Mouse (Mus musculus): Measurements from ENCODE around the gene Espn.

Gene Espn

GRCm38 (mm10) chr4:152178344-152178864 is 26.2 kb upstream of the Espn start:
- DNase-seq: peak in 1 of 2 experiments; percentile 30

- DNase-seq: peak; percentile 86 to 89
Observed at GRCm38 (mm10) chr4:152177537-152178343, 25.6 kb upstream of the Espn start, which contains the start of gene Acot7. Gene Acot7, plus strand, starts transcription at chr4:152178134.

GRCm38 (mm10) chr4:152177174-152177536 is 25.0 kb upstream of the Espn start:
- no peak for DNase-seq

GRCm38 (mm10) chr4:152176638-152177037 is 24.5 kb upstream of the Espn start:
- DNase-seq: no peak

GRCm38 (mm10) chr4:152173956-152174355 is 21.8 kb upstream of the Espn start:
- DNase-seq: no peak

GRCm38 (mm10) chr4:152173041-152173440 is 20.9 kb upstream of the Espn start:
- peak; percentile 74 to 88 for DNase-seq

- no peak for DNase-seq
Observed at GRCm38 (mm10) chr4:152171543-152171942, 19.4 kb upstream of the Espn start.

GRCm38 (mm10) chr4:152170286-152170685 is 18.1 kb upstream of the Espn start:
- DNase-seq: no peak

GRCm38 (mm10) chr4:152169103-152169502 is 16.9 kb upstream of the Espn start:
- DNase-seq: no peak

- DNase-seq: no peak
Observed at GRCm38 (mm10) chr4:152168052-152168451, 15.9 kb upstream of the Espn start.

- DNase-seq: peak in 1 of 2 experiments; percentile 67
Observed at GRCm38 (mm10) chr4:152165036-152165931, 13.1 kb upstream of the Espn start.

GRCm38 (mm10) chr4:152162748-152163147 is 10.6 kb upstream of the Espn start:
- DNase-seq: no peak

- peak; percentile 70 to 76 for DNase-seq
Observed at GRCm38 (mm10) chr4:152161601-152162000, 9.4 kb upstream of the Espn start.

- DNase-seq: peak; percentile 80
Observed at GRCm38 (mm10) chr4:152160748-152161147, 8.6 kb upstream of the Espn start.

GRCm38 (mm10) chr4:152159285-152159678 is 7.1 kb upstream of the Espn start:
- peak in 1 of 2 experiments; percentile 32 for DNase-seq

GRCm38 (mm10) chr4:152158585-152159284 is 6.6 kb upstream of the Espn start, which contains the start of gene Hes2:
Gene Hes2, plus strand, starts transcription at chr4:152158867.
- DNase-seq: peak in 1 of 2 experiments; percentile 45

- peak in 1 of 2 experiments; percentile 68 for DNase-seq
Observed at GRCm38 (mm10) chr4:152157779-152158584, 5.8 kb upstream of the Espn start.

GRCm38 (mm10) chr4:152155019-152155418 is 2.8 kb upstream of the Espn start:
- DNase-seq: no peak

- peak; percentile 77 to 88 for DNase-seq
Observed at GRCm38 (mm10) chr4:152153771-152154177, 1.6 kb upstream of the Espn start.

- DNase-seq: no peak
Observed at GRCm38 (mm10) chr4:152151451-152151965, 663 bp downstream of the Espn start.

- DNase-seq: no peak
Observed at GRCm38 (mm10) chr4:152150546-152150945, 1.6 kb downstream of the Espn start.
